Mouse (Mus musculus): ENCODE measurements around the gene Ncapg. TPM values are rescaled to one million over a fixed set of nuclear protein-coding genes. Genes with fewer than 3 reads are reported as not detected.

Gene Ncapg
- total and polyA plus RNA-seq, 2 experiments, result 0.02 to 0.46 TPM

- under 1% methylated on average over 3 of the region's 3 CpGs for WGBS
- H3K9ac ChIP-seq (ENCODE audit: low read depth, low read length), result peak overlapping the region; percentile 53; the same call in 1 of the 2 replicates
- no peak for TF ChIP-seq POLR2A (IDR thresholded peaks at IDR 0.05; ENCODE audit: extremely low read depth, insufficient read depth, low read length)
- TF ChIP-seq CTCF (IDR thresholded peaks at IDR 0.05; ENCODE audit: low read depth, low read length), result no peak
- H3K4me3 ChIP-seq (ENCODE audit: insufficient read depth, low read depth, low read length), result peak overlapping the region; percentile 69; the same call in 1 of the 2 replicates
- no peak overlapping the region for H3K27ac ChIP-seq (replicated peaks; ENCODE audit: insufficient read depth, low read depth, low read length)
- DNase-seq (ENCODE audit: extremely low read depth, low read depth, low spot score), result peak; percentile 35
- H3K79me2 ChIP-seq (ENCODE audit: control insufficient read depth, insufficient read depth, low read length), result no peaks in the 10 kb centered on the region
- H3K27me3 ChIP-seq (ENCODE audit: control insufficient read depth, insufficient read depth, low read length), result no peaks in the 10 kb centered on the region
- H3K36me3 ChIP-seq (ENCODE audit: control insufficient read depth, insufficient read depth, low read length), result no peaks in the 10 kb centered on the region
- peaks cover 4% of the 10 kb centered on the region; the same call in 1 of the 2 replicates for H3K4me1 ChIP-seq (ENCODE audit: control insufficient read depth, insufficient read depth, low read length)
These were observed 888 bp upstream of the Ncapg start for GRCm38 (mm10) chr5:45668831-45669230.

GRCm38 (mm10) chr5:45669234-45669597 is 503 bp upstream of the Ncapg start:
- under 1% methylated on average over 27 of the region's 27 CpGs for WGBS
- no peaks in the 10 kb centered on the region for H3K36me3 ChIP-seq (ENCODE audit: control insufficient read depth, insufficient read depth, low read length)
- no peak for DNase-seq (ENCODE audit: extremely low read depth, low read depth, low spot score)
- no peaks in the 10 kb centered on the region for H3K79me2 ChIP-seq (ENCODE audit: control insufficient read depth, insufficient read depth, low read length)
- peak overlapping the region; percentile 69 for H3K4me3 ChIP-seq (ENCODE audit: insufficient read depth, low read depth, low read length)
- peak overlapping the region; percentile 13 for H3K27ac ChIP-seq (replicated peaks; ENCODE audit: insufficient read depth, low read depth, low read length)
- H3K27me3 ChIP-seq (ENCODE audit: control insufficient read depth, insufficient read depth, low read length), result no peaks in the 10 kb centered on the region
- TF ChIP-seq POLR2A (IDR thresholded peaks at IDR 0.05; ENCODE audit: extremely low read depth, insufficient read depth, low read length), result no peak
- peaks cover 4% of the 10 kb centered on the region; the same call in 1 of the 2 replicates for H3K4me1 ChIP-seq (ENCODE audit: control insufficient read depth, insufficient read depth, low read length)
- peak overlapping the region; percentile 53 for H3K9ac ChIP-seq (ENCODE audit: low read depth, low read length)

GRCm38 (mm10) chr5:45670280-45670670 is 556 bp downstream of the Ncapg start:
- H3K27me3 ChIP-seq (ENCODE audit: control insufficient read depth, insufficient read depth, low read length), result no peaks in the 10 kb centered on the region
- H3K4me1 ChIP-seq (ENCODE audit: control insufficient read depth, insufficient read depth, low read length), result peaks cover 4% of the 10 kb centered on the region; the same call in 1 of the 2 replicates
- no peaks in the 10 kb centered on the region for H3K36me3 ChIP-seq (ENCODE audit: control insufficient read depth, insufficient read depth, low read length)
- TF ChIP-seq POLR2A (IDR thresholded peaks at IDR 0.05; ENCODE audit: extremely low read depth, insufficient read depth, low read length) (no peak), CTCF (IDR thresholded peaks at IDR 0.05; ENCODE audit: low read depth, low read length) (no peak)
- WGBS, result under 1% methylated on average over 13 of the region's 13 CpGs
- DNase-seq (ENCODE audit: extremely low read depth, low read depth, low spot score), result no peak
- H3K27ac ChIP-seq (replicated peaks; ENCODE audit: insufficient read depth, low read depth, low read length), result no peak overlapping the region
- peak overlapping the region; percentile 62 for H3K9ac ChIP-seq (ENCODE audit: low read depth, low read length)
- peak overlapping the region; percentile 73 for H3K4me3 ChIP-seq (ENCODE audit: insufficient read depth, low read depth, low read length)
- H3K79me2 ChIP-seq (ENCODE audit: control insufficient read depth, insufficient read depth, low read length), result no peaks in the 10 kb centered on the region

GRCm38 (mm10) chr5:45670894-45671494 is 1.3 kb downstream of the Ncapg start:
- H3K27me3 ChIP-seq (ENCODE audit: control insufficient read depth, insufficient read depth, low read length), result no peaks in the 10 kb centered on the region
- 65% methylated on average over 5 of the region's 5 CpGs for WGBS
- no peaks in the 10 kb centered on the region for H3K79me2 ChIP-seq (ENCODE audit: control insufficient read depth, insufficient read depth, low read length)
- H3K4me3 ChIP-seq (ENCODE audit: insufficient read depth, low read depth, low read length), result no peak overlapping the region
- no peaks in the 10 kb centered on the region for H3K36me3 ChIP-seq (ENCODE audit: control insufficient read depth, insufficient read depth, low read length)
- no peak for DNase-seq (ENCODE audit: extremely low read depth, low read depth, low spot score)
- no peak for TF ChIP-seq POLR2A (IDR thresholded peaks at IDR 0.05; ENCODE audit: extremely low read depth, insufficient read depth, low read length)
- TF ChIP-seq CTCF (IDR thresholded peaks at IDR 0.05; ENCODE audit: low read depth, low read length), result no peak
- H3K27ac ChIP-seq (replicated peaks; ENCODE audit: insufficient read depth, low read depth, low read length), result no peak overlapping the region
- no peak overlapping the region for H3K9ac ChIP-seq (ENCODE audit: low read depth, low read length)
- peaks cover 4% of the 10 kb centered on the region; the same call in 1 of the 2 replicates for H3K4me1 ChIP-seq (ENCODE audit: control insufficient read depth, insufficient read depth, low read length)

DNA sequence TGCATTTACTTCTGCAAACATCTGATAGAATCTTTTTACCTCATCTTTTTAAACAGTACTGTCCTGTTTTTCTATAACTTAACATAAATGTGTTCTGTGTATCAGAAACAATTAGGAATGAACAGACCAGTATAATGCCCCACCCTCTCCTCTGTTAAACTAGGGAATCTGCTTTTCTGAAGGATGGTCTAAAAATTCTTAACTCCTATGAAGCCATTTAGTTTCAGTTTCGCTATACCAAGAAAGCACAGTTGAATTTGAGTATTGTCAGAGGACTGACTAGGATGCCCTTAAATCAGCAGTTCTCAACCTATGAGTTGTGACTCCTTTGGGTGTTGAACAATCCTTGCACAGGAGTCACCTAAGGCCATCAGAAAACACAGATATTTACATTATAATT is 5.3 kb downstream of the Ncapg start:
- no peak overlapping the region for H3K9ac ChIP-seq (ENCODE audit: low read depth, low read length)
- H3K4me1 ChIP-seq (ENCODE audit: control insufficient read depth, insufficient read depth, low read length), result no peaks in the 10 kb centered on the region
- WGBS, result 90% methylated on average over 1 of the region's 1 CpGs
- no peaks in the 10 kb centered on the region for H3K27me3 ChIP-seq (ENCODE audit: control insufficient read depth, insufficient read depth, low read length)
- no peak overlapping the region for H3K27ac ChIP-seq (replicated peaks; ENCODE audit: insufficient read depth, low read depth, low read length)
- DNase-seq (ENCODE audit: extremely low read depth, low read depth, low spot score), result no peak
- no peaks in the 10 kb centered on the region for H3K36me3 ChIP-seq (ENCODE audit: control insufficient read depth, insufficient read depth, low read length)
- no peak for TF ChIP-seq POLR2A (IDR thresholded peaks at IDR 0.05; ENCODE audit: extremely low read depth, insufficient read depth, low read length)
- TF ChIP-seq CTCF (IDR thresholded peaks at IDR 0.05; ENCODE audit: low read depth, low read length), result no peak
- no peak overlapping the region for H3K4me3 ChIP-seq (ENCODE audit: insufficient read depth, low read depth, low read length)
- H3K79me2 ChIP-seq (ENCODE audit: control insufficient read depth, insufficient read depth, low read length), result no peaks in the 10 kb centered on the region

DNA sequence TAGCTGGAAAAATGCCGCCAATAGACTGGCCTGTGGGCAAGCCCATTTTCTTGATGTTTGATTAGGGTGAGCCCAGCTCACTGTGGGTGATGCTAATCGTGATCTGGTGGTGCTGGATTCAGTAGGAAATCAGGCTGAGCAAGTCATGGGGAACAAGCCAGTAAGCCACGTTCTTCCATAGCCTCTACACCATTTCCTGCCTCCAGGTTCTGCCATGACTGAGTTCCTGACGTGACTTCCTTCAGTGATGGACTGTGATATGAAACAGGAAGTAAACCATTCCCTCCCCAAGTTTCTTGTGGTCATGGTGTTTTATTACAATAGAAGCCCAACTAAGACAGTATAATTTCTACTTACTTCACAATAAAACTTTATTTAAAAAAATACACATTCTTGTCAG is 7.9 kb downstream of the Ncapg start:
- no peak for DNase-seq (ENCODE audit: extremely low read depth, low read depth, low spot score)
- Histone ChIP-seq H3K27ac (replicated peaks; ENCODE audit: insufficient read depth, low read depth, low read length) (no peak overlapping the region), H3K79me2 (ENCODE audit: control insufficient read depth, insufficient read depth, low read length) (no peaks in the 10 kb centered on the region), H3K27me3 (ENCODE audit: control insufficient read depth, insufficient read depth, low read length) (no peaks in the 10 kb centered on the region), H3K4me3 (ENCODE audit: insufficient read depth, low read depth, low read length) (no peak overlapping the region), H3K4me1 (ENCODE audit: control insufficient read depth, insufficient read depth, low read length) (no peaks in the 10 kb centered on the region), H3K9ac (ENCODE audit: low read depth, low read length) (no peak overlapping the region), H3K36me3 (ENCODE audit: control insufficient read depth, insufficient read depth, low read length) (no peaks in the 10 kb centered on the region)
- TF ChIP-seq CTCF (IDR thresholded peaks at IDR 0.05; ENCODE audit: low read depth, low read length) (no peak), POLR2A (IDR thresholded peaks at IDR 0.05; ENCODE audit: extremely low read depth, insufficient read depth, low read length) (no peak)
- 84% methylated on average over 4 of the region's 4 CpGs for WGBS

Measured in liver, adult 2 months (tissue).